Mouse (Mus musculus): ENCODE measurements around the gene Rab7b. TPM values are rescaled to one million over a fixed set of nuclear protein-coding genes. Genes with fewer than 3 reads are reported as not detected.

Gene Rab7b
- total RNA-seq, 2 experiments from 2014 or later: 0.58 to 2.6 TPM

- ATAC-seq (replicated peaks; ENCODE audit: low FRiP score, poor library complexity, severe bottlenecking): no peak
These were observed 1.9 kb downstream of the Rab7b start for GRCm38 (mm10) chr1:131690435-131690834.

- ATAC-seq (replicated peaks; ENCODE audit: low FRiP score, poor library complexity, severe bottlenecking): no peak
These were observed 2.9 kb downstream of the Rab7b start for GRCm38 (mm10) chr1:131691356-131691755.

GRCm38 (mm10) chr1:131695308-131695707, 6.8 kb downstream of the Rab7b start:
- no peak for ATAC-seq (replicated peaks; ENCODE audit: low FRiP score, poor library complexity, severe bottlenecking)

DNA sequence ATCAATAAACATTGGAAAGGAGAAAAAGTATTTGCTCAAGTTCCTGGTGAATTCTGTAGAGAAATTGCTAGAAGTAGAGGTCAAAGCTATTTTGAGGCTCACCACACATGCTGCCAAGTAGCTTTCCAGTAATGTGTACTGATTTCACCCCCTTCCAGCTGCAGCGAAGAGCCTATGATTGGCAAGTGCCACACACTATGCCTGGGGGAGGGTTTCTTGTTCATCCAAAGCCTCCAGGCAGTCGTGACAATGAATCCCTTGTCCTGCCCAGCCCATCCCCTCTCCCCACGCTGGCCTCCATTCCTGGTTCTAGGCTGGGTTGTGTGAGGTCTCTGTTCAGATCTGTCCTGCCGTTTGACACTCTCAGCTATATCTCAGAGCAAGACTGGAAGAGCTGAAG, 7.8 kb downstream of the Rab7b start:
- ATAC-seq (replicated peaks; ENCODE audit: low FRiP score, poor library complexity, severe bottlenecking): no peak

DNA sequence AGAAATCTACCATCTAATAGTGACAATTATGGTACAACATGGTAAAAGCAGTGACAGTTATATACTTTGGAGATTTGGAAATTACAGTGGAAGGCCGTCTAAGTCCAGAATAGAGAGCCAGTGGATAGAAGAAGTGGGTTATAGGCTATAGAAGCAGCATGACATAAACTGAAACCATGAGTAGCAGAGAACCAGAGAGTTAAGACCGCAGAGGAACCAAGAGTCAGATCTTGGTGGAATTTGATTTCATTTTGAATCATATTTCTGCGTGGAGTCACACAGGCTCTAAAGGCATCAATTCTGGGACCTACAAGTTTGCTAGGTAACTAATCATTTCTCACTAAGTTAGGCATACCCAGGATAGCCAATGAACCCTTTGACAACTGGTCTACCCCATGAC, 10.3 kb downstream of the Rab7b start:
- ATAC-seq (replicated peaks; ENCODE audit: low FRiP score, poor library complexity, severe bottlenecking): no peak

- ATAC-seq (replicated peaks; ENCODE audit: low FRiP score, poor library complexity, severe bottlenecking): no peak
These were observed 11.1 kb downstream of the Rab7b start for GRCm38 (mm10) chr1:131699642-131700041.

DNA sequence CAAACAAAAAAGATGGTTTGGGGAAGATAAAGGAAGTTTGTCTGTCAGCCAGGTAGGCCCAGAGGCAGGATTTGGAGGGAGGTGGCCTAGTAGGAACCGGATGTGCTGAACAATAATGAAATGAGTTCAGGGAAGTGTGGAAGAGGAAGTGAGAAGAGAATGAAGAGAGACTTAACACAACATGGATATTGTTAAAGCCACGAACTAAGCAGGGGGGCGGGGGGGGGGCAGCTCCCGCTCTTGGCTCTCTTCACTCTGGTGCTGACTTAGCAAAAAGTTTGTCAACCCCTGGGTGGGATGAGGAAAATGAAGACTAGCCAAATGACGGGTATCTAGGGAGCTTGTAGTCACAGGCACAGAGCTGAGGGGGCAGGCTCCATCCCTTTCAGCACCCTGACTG, 12.0 kb downstream of the Rab7b start:
- ATAC-seq (replicated peaks; ENCODE audit: low FRiP score, poor library complexity, severe bottlenecking): no peak

GRCm38 (mm10) chr1:131701391-131701790, 12.9 kb downstream of the Rab7b start:
- no peak for ATAC-seq (replicated peaks; ENCODE audit: low FRiP score, poor library complexity, severe bottlenecking)

- no peak for ATAC-seq (replicated peaks; ENCODE audit: low FRiP score, poor library complexity, severe bottlenecking)
These were observed 13.7 kb downstream of the Rab7b start for GRCm38 (mm10) chr1:131702094-131702766.

DNA sequence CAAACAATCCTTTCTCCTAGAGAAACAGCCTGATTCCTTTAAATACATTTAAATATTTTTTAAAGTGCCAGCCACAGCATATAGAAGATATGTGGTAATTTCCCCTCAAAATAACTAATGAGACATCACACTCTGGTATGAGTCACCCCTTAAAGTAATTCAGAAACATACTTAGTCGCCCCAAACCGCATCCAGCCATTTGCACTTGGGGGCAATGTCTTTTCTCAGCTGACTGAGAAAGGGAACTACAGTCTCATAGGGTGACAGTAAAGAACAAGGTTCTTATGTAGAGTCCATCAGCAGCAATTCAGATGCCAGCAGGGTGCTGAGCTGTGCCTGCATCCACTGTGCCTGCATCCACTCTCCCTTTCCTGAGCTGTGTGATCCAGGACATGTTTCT, 15.0 kb downstream of the Rab7b start:
- ATAC-seq (replicated peaks; ENCODE audit: low FRiP score, poor library complexity, severe bottlenecking): no peak

- peak; percentile 71; the same call in 1 of the 2 replicates for ATAC-seq (replicated peaks; ENCODE audit: low FRiP score, poor library complexity, severe bottlenecking)
These were observed 19.8 kb downstream of the Rab7b start for GRCm38 (mm10) chr1:131708338-131708737.

DNA sequence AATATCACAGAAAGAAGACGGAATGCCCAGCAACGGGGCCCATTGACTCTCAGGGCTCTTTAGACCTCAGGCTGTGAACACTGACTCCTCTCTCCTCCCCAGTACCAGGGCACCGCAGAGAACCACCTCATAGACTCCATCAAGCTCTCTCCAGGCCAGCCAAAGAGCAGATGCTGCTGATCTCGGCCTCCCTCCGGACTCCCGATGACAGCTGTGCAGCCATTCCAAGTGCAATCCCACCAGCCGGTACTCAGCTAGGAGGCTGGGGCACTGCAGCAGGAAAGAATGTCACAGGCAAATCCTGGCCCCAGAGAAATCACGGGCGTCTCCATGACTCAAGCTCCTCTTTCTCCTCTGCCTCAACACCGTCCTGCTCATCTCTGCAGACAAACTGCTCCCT, 23.0 kb downstream of the Rab7b start:
- no peak for ATAC-seq (replicated peaks; ENCODE audit: low FRiP score, poor library complexity, severe bottlenecking)

- peak; percentile 61; the same call in 1 of the 2 replicates for ATAC-seq (replicated peaks; ENCODE audit: low FRiP score, poor library complexity, severe bottlenecking)
These were observed 23.9 kb downstream of the Rab7b start for GRCm38 (mm10) chr1:131712386-131712785.

GRCm38 (mm10) chr1:131714388-131715337, 26.2 kb downstream of the Rab7b start:
- no peak for ATAC-seq (replicated peaks; ENCODE audit: low FRiP score, poor library complexity, severe bottlenecking)

- no peak for ATAC-seq (replicated peaks; ENCODE audit: low FRiP score, poor library complexity, severe bottlenecking)
These were observed 30.6 kb downstream of the Rab7b start for GRCm38 (mm10) chr1:131718952-131719694.

- no peak for ATAC-seq (replicated peaks; ENCODE audit: low FRiP score, poor library complexity, severe bottlenecking)
These were observed 33.5 kb downstream of the Rab7b start for GRCm38 (mm10) chr1:131721989-131722388.

- ATAC-seq (replicated peaks; ENCODE audit: low FRiP score, poor library complexity, severe bottlenecking): no peak
These were observed 35.1 kb downstream of the Rab7b start for GRCm38 (mm10) chr1:131723549-131723948.

- no peak for ATAC-seq (replicated peaks; ENCODE audit: low FRiP score, poor library complexity, severe bottlenecking)
These were observed 38.1 kb downstream of the Rab7b start for GRCm38 (mm10) chr1:131726586-131726985.

DNA sequence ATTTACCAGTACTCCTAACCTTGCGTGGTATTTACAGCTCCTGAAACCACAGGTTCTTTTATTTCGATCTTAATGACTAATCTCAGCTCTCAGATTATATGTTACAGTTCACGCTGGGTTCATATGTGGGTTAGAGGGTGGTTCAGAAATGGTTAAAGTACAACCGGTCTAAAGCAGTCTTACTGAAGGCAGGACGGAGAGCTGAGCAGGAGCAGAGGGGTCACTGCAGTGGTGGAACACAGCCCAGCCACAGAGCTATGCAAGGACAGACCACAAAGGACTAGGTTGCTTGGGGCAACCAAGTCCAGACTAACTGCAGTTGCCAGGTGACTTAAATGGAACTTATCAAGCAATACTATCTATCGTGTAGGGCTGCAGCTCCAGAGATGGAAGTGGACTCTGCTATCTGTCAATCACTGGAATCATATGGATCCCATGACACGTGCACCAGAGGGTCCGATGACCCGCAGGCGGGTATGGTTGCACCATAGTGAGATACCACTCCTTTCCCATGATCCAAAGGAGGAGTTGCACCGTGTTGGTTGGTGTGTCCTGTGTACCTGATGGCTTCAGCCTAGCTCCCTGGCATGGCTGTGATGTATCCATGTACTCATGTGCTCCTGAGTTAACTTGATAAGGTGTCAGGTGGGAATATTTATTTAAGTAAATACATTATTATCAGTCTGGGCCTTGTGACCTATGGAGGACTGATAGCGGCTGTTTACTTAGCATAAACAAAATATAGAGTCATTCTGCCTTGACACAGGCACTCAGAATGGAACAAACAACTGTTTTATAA, 42.3 kb downstream of the Rab7b start:
- ATAC-seq (replicated peaks; ENCODE audit: low FRiP score, poor library complexity, severe bottlenecking): no peak

Data from erythroblast, adult 5-6 weeks (primary cell).